Mouse (Mus musculus) heart, postnatal 25 days (tissue): ENCODE measurements around the gene Nedd9. TPM values are rescaled to one million over a fixed set of nuclear protein-coding genes. Genes with fewer than 3 reads are reported as not detected.
"Not testable (repeated sequence)": the region's sequence is repeated elsewhere in the genome, so short reads cannot be mapped to it uniquely, and the experiment has no call there.

Experiments
- DNase-seq: peaks from one replicate; pipeline ENCODE4 v3.0.0; 2022; ENCODE audit warnings: low spot score
- intact Hi-C: fragments of 180-260 bp; cut with DNase I; formaldehyde crosslinking; loops from one replicate; pipeline ENCODE4 v1.15.1; 2025
- total RNA-seq, 2 experiments: library from RNA; stranded (reverse); gene quantifications; 2 replicates each; pipeline ENCODE4 v1.2.3; 2021

Gene Nedd9
- total RNA-seq, 2 experiments from 2014 or later: 23.3 to 28.2 TPM

- intact Hi-C loops: no loop called here
- DNase-seq: no peak
Observed at GRCm38 (mm10) chr13:41381041-41381805, 105.9 kb downstream of the Nedd9 start.

- DNase-seq: no peak
- intact Hi-C loops: no loop called here
Observed at GRCm38 (mm10) chr13:41379951-41380465, 107.2 kb downstream of the Nedd9 start.

GRCm38 (mm10) chr13:41378462-41378861 is 108.7 kb downstream of the Nedd9 start:
- intact Hi-C loops: no loop called here
- DNase-seq: no peak

- intact Hi-C loops: no loop called here
Observed at GRCm38 (mm10) chr13:41377856-41378255, 109.3 kb downstream of the Nedd9 start.

GRCm38 (mm10) chr13:41377011-41377431 is 110.1 kb downstream of the Nedd9 start:
- DNase-seq: no peak
- intact Hi-C loops: no loop called here

More at GRCm38 (mm10) chr13:41377856-41378255, 109.3 kb downstream of the Nedd9 start:
- no peak for DNase-seq

GRCm38 (mm10) chr13:41376111-41376510 is 111.1 kb downstream of the Nedd9 start:
- DNase-seq: no peak
- intact Hi-C loops: no loop called here

GRCm38 (mm10) chr13:41375696-41376095 is 111.5 kb downstream of the Nedd9 start:
- intact Hi-C loops: no loop called here
- DNase-seq: no peak

GRCm38 (mm10) chr13:41374886-41375285 is 112.3 kb downstream of the Nedd9 start:
- intact Hi-C loops: loop anchor here (5.0 kb wide), 1 partner anchor 82 kb away; no protein-coding TSS in a partner anchor
- no peak for DNase-seq

GRCm38 (mm10) chr13:41372555-41373460 is 114.4 kb downstream of the Nedd9 start:
- intact Hi-C loops: loop anchor here (5.0 kb wide), 1 partner anchor 84 kb away; no protein-coding TSS in a partner anchor
- DNase-seq: no peak

GRCm38 (mm10) chr13:41371547-41371946 is 115.6 kb downstream of the Nedd9 start:
- no peak for DNase-seq
- intact Hi-C loops: loop anchor here (5.0 kb wide), 1 partner anchor 86 kb away; no protein-coding TSS in a partner anchor

GRCm38 (mm10) chr13:41368612-41369011 is 118.5 kb downstream of the Nedd9 start:
- intact Hi-C loops: no loop called here

GRCm38 (mm10) chr13:41367176-41367611 is 120.0 kb downstream of the Nedd9 start:
- no peak for DNase-seq
- intact Hi-C loops: no loop called here

More at GRCm38 (mm10) chr13:41368612-41369011, 118.5 kb downstream of the Nedd9 start:
- no peak for DNase-seq

- DNase-seq, intact Hi-C loops: not testable (repeated sequence)
Observed at GRCm38 (mm10) chr13:41366609-41367008, 120.6 kb downstream of the Nedd9 start.

- intact Hi-C loops: loop anchor here (5.0 kb wide), 1 partner anchor 98 kb away; no protein-coding TSS in a partner anchor
- no peak for DNase-seq
Observed at GRCm38 (mm10) chr13:41364273-41364672, 122.9 kb downstream of the Nedd9 start.

- no peak for DNase-seq
- intact Hi-C loops: loop anchor here (5.0 kb wide), 1 partner anchor 99 kb away; no protein-coding TSS in a partner anchor
Observed at GRCm38 (mm10) chr13:41362909-41363308, 124.3 kb downstream of the Nedd9 start.

- intact Hi-C loops: loop anchor here (5.0 kb wide), 1 partner anchor 102 kb away; no protein-coding TSS in a partner anchor
- DNase-seq: no peak
Observed at GRCm38 (mm10) chr13:41360272-41360815, 126.8 kb downstream of the Nedd9 start.

- intact Hi-C loops: loop anchor here (2.0 to 5.0 kb wide), 3 partner anchors 57 to 213 kb away; no protein-coding TSS in a partner anchor
Observed at GRCm38 (mm10) chr13:41359330-41360215, 127.6 kb downstream of the Nedd9 start.

GRCm38 (mm10) chr13:41358480-41359180 is 128.5 kb downstream of the Nedd9 start:
- intact Hi-C loops: loop anchor here (2.0 to 5.0 kb wide), 2 partner anchors 56 to 214 kb away; no protein-coding TSS in a partner anchor

More at GRCm38 (mm10) chr13:41359330-41360215, 127.6 kb downstream of the Nedd9 start:
- no peak for DNase-seq

More at GRCm38 (mm10) chr13:41358480-41359180, 128.5 kb downstream of the Nedd9 start:
- peak; percentile 92 for DNase-seq
